Mouse (Mus musculus) testis, adult 2 months (tissue): Measurements from ENCODE around the gene Ppil6.

ENCODE experiments used
- CTCF ChIP-seq: fragments of 200-500 bp; IDR thresholded peaks from 2 replicates; pipeline ENCODE4 v1.5.1; 2012; ENCODE audit warnings: low read depth, mild to moderate bottlenecking, inconsistent platforms, low read length, moderate library complexity; ENCODE audit not compliant: control insufficient read depth, insufficient read depth, insufficient replicate concordance
- POLR2A ChIP-seq: fragments of 200-500 bp; IDR thresholded peaks from 2 replicates; pipeline ENCODE4 v1.6.1; 2012; ENCODE audit warnings: low read depth, mild to moderate bottlenecking, inconsistent platforms, low read length, moderate library complexity; ENCODE audit not compliant: control insufficient read depth

DNA sequence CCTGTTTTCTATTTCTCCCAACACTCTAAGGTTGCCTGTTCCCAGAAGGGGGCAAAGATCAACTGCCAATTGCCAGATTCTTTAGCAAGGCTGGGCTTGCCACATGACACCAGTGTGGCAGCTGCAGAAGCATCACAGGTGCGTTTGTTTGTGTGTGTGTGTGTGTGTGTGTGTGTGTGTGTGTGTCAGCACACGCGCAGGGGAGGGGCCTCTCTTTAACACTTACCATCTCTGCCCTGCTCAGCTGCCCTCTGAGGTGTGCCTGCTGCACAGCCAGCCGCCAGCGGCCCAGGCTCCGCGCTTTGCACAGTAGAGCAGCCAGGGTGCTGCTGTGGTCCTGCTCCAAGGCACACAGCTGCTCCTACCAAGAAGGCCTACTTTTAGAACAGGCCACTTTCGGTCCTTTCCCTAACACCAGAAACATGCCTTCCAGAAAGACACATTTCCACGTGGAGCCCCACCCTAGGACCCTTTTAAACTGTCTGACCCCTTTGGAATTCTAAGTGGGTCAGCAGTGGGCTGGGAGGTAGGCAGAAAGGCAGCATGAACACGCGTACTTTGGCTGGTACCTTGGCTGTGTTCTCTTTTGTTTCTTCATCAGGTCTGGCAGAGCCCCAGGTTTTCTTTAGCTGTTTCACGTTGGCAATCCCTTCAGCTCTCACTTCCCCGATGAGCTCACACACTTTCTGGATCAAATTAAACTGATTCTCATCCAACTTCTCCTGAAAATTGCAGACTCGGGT lies 62.8 kb downstream of the Ppil6 start:
- TF ChIP-seq CTCF (no peak), POLR2A (no peak)
